9 mouse cellular contexts compared by ENCODE assay signal in the genomic region with DNA sequence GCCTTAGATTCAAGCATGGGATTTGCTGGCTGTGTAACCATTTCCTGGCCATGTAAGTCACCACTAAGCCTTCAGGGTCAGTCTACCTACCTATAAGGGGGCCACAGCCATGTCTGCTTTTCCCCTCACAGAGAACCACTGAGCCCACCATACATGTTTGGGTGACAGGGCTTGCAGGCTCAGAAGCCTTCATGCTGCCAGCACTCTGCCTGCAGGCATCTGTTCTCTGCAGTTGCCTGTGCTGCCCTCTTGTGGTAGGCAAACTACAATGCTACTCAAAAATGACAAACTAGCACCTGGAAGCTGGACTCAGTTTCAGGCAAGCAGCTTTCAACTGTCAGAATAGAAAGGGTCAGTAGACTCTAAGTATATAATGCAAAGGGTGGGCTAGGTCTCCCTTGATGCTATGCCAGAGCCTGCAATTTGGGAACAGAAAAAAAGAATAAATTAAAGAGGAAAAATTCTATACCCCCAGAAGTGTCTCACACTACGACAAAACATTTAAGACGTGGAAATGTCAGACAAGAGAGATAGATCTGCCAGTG.
DNase-seq lines count a peak whose midpoint lies in the region; ATAC-seq and TF ChIP-seq lines count a peak whose summit lies in the region.
"Had no signal": no experiment of that assay in that cellular context is flagged by ENCODE, and none has a peak within 500 bp of the region (broad histone marks: within the 10 kb centered on the region; RNA-seq: fewer than 3 reads in every experiment).

No protein-coding gene starts in this region.

- DNase-seq in kidney, adult 2 months, result peak; percentile 63
- no peak for DNase-seq in kidney, adult 11 months
- peak; percentile 89 for DNase-seq in brain, adult 2 months (ENCODE audit: low read depth, low spot score)
- peak; percentile 63 for DNase-seq in left cerebral cortex, postnatal 36 days (ENCODE audit: low spot score in 2 of 2)
- peak; percentile 71 for DNase-seq in naive thymus-derived CD4-positive, alpha-beta T cell, adult 2 months (ENCODE audit: low read depth)
- peak; percentile 70 for DNase-seq in stomach, postnatal 0 days (ENCODE audit: low spot score)

- TF ChIP-seq CTCF in kidney, adult 2 months (conservative IDR thresholded peaks at IDR 0.05; ENCODE audit: insufficient read depth, insufficient read length, low read depth, low read length), result peak; percentile 85
- TF ChIP-seq CTCF in embryonic fibroblast, embryonic 13.5 days (IDR thresholded peaks at IDR 0.05; ENCODE audit: borderline replicate concordance, insufficient read depth, low read length), result peak; percentile 76
- TF ChIP-seq CTCF in stomach, postnatal 0 days (IDR thresholded peaks at IDR 0.05; ENCODE audit: low read depth), result peak; percentile 94

- H3K4me1 ChIP-seq in kidney, adult 2 months (ENCODE audit: control insufficient read depth, insufficient read depth, low read length), result no peaks in the 10 kb centered on the region
- no peaks in the 10 kb centered on the region for H3K4me1 ChIP-seq in embryonic fibroblast, embryonic 13.5 days (ENCODE audit: control insufficient read depth, insufficient read depth, low read length)
- no peaks in the 10 kb centered on the region for H3K4me1 ChIP-seq in hindbrain, embryonic 16.5 days (ENCODE audit: control insufficient read depth, insufficient read depth, low read depth, low read length)
- H3K4me1 ChIP-seq in stomach, postnatal 0 days (replicated peaks; ENCODE audit: control insufficient read depth, insufficient read depth), result no peaks in the 10 kb centered on the region

- H3K4me3 ChIP-seq in kidney, adult 2 months (ENCODE audit: insufficient read depth, low read depth, low read length), result no peak overlapping the region
- no peak overlapping the region for H3K4me3 ChIP-seq in embryonic fibroblast, embryonic 13.5 days (ENCODE audit: insufficient read depth, low read length)
- H3K4me3 ChIP-seq in hindbrain, embryonic 16.5 days (ENCODE audit: low read length), result no peak overlapping the region
- no peak overlapping the region for H3K4me3 ChIP-seq in stomach, postnatal 0 days (ENCODE audit: low read depth, low read length)

- no peak for TF ChIP-seq EP300 in stomach, postnatal 0 days (optimal IDR thresholded peaks at IDR 0.05)

- H3K36me3 ChIP-seq in kidney, adult 2 months (ENCODE audit: control insufficient read depth, insufficient read depth, low read length), result no peaks in the 10 kb centered on the region
- no peaks in the 10 kb centered on the region for H3K36me3 ChIP-seq in hindbrain, embryonic 16.5 days (ENCODE audit: control insufficient read depth, insufficient read depth, low read length)
- no peaks in the 10 kb centered on the region for H3K36me3 ChIP-seq in stomach, postnatal 0 days (ENCODE audit: control insufficient read depth, insufficient read depth, low read length)

- H3K27ac ChIP-seq in kidney, adult 2 months (ENCODE audit: insufficient read depth, low read depth, low read length), result no peak overlapping the region
- H3K27ac ChIP-seq in embryonic fibroblast, embryonic 13.5 days (ENCODE audit: insufficient read depth, low read length), result no peak overlapping the region
- no peak overlapping the region for H3K27ac ChIP-seq in hindbrain, embryonic 16.5 days (ENCODE audit: low read depth, low read length)
- H3K27ac ChIP-seq in stomach, postnatal 0 days (replicated peaks), result no peak overlapping the region
- H3K27ac ChIP-seq: macrophage had no signal

- intact Hi-C loops in left cerebral cortex, postnatal 36 days (cut with DNase I), result loop anchor here (5.0 kb wide), 1 partner anchor 42 kb away; no protein-coding TSS in a partner anchor

- no peak overlapping the region for H3K9ac ChIP-seq in hindbrain, embryonic 16.5 days (ENCODE audit: low read depth, low read length)
- no peak overlapping the region for H3K9ac ChIP-seq in stomach, postnatal 0 days (ENCODE audit: low read length)

- 91% methylated on average over 2 of the region's 2 CpGs for WGBS in kidney, adult 2 months
- 89% methylated on average over 2 of the region's 2 CpGs for WGBS in hindbrain, embryonic 16.5 days
- 81% methylated on average over 2 of the region's 2 CpGs for WGBS in stomach, postnatal 0 days

- no peak for TF ChIP-seq POLR2A in kidney, adult 2 months (IDR thresholded peaks at IDR 0.05; ENCODE audit: low read depth, low read length)
- no peak for TF ChIP-seq POLR2A in embryonic fibroblast, embryonic 13.5 days (IDR thresholded peaks at IDR 0.05; ENCODE audit: low read depth, low read length)

- no peaks in the 10 kb centered on the region for H3K27me3 ChIP-seq in kidney, adult 2 months (replicated peaks; ENCODE audit: control insufficient read depth, insufficient read depth, low read length)
- H3K27me3 ChIP-seq in hindbrain, embryonic 16.5 days (replicated peaks; ENCODE audit: control insufficient read depth, insufficient read depth, low read length), result no peaks in the 10 kb centered on the region
- no peaks in the 10 kb centered on the region for H3K27me3 ChIP-seq in stomach, postnatal 0 days (ENCODE audit: control insufficient read depth, insufficient read depth, low read length)

- peak; percentile 63 for ATAC-seq in hindbrain, embryonic 16.5 days
- 0 out of 2 replicates have a peak, but pooled peaks have one; percentile 49 for ATAC-seq in stomach, postnatal 0 days (ENCODE audit: low FRiP score, low TSS enrichment)

- H3K4me2 ChIP-seq in hindbrain, embryonic 16.5 days (ENCODE audit: low read length), result no peak overlapping the region
- no peak overlapping the region for H3K4me2 ChIP-seq in stomach, postnatal 0 days (replicated peaks; ENCODE audit: low read depth)

- H3K9me3 ChIP-seq in hindbrain, embryonic 16.5 days (ENCODE audit: control insufficient read depth, low read length), result no peaks in the 10 kb centered on the region
- no peaks in the 10 kb centered on the region for H3K9me3 ChIP-seq in stomach, postnatal 0 days (ENCODE audit: control insufficient read depth, low read length)
